Mouse (Mus musculus) layer of hippocampus, postnatal 25 days (tissue): ENCODE results near the gene Arf5. TPM values are rescaled to one million over a fixed set of nuclear protein-coding genes. Genes with fewer than 3 reads are reported as not detected.

Source experiments
- DNase-seq, 2 experiments: peaks; one replicate each; pipeline ENCODE4 v3.0.0; 2022; ENCODE audit warnings: mixed read lengths in 2 of 2, low spot score in 1 of 2; ENCODE audit errors: extremely low spot score in 1 of 2
- total RNA-seq, 2 experiments: library from RNA; stranded (reverse); gene quantifications; 2 replicates each; pipeline ENCODE4 v1.2.3; 2021

Arf5 gene
- total RNA-seq: 100 to 1,000 TPM; 327 to 334 TPM

GRCm38 (mm10) chr6:28423313-28423712 is at the start of gene Arf5:
TSS of gene Arf5 (plus strand) at chr6:28423560.
- peak; percentile 92 to 94 for DNase-seq

- no peak for DNase-seq
Measured at GRCm38 (mm10) chr6:28381983-28382382, 41.4 kb upstream of the Arf5 start.

GRCm38 (mm10) chr6:28385169-28385568 is 38.2 kb upstream of the Arf5 start:
- DNase-seq: no peak

- DNase-seq: no peak
Measured at GRCm38 (mm10) chr6:28389038-28389437, 34.3 kb upstream of the Arf5 start.

- DNase-seq: no peak
Measured at GRCm38 (mm10) chr6:28396051-28396852, 27.1 kb upstream of the Arf5 start.

- DNase-seq: no peak
Measured at GRCm38 (mm10) chr6:28396853-28397457, 26.4 kb upstream of the Arf5 start.

- DNase-seq: no peak
Measured at GRCm38 (mm10) chr6:28397681-28398203, 25.6 kb upstream of the Arf5 start, which contains the start of gene Zfp800. TSS of gene Zfp800 (minus strand) at chr6:28398005.

GRCm38 (mm10) chr6:28398726-28399125 is 24.6 kb upstream of the Arf5 start:
- DNase-seq: no peak

GRCm38 (mm10) chr6:28399791-28400190 is 23.6 kb upstream of the Arf5 start:
- no peak for DNase-seq

GRCm38 (mm10) chr6:28410053-28410452 is 13.3 kb upstream of the Arf5 start:
- no peak for DNase-seq

GRCm38 (mm10) chr6:28411236-28411635 is 12.1 kb upstream of the Arf5 start:
- DNase-seq: no peak

- DNase-seq: no peak
Measured at GRCm38 (mm10) chr6:28416981-28417380, 6.4 kb upstream of the Arf5 start.

GRCm38 (mm10) chr6:28418449-28418848 is 4.9 kb upstream of the Arf5 start:
- peak; percentile 36 to 59 for DNase-seq

- DNase-seq: no peak
Measured at GRCm38 (mm10) chr6:28419673-28420072, 3.7 kb upstream of the Arf5 start.

GRCm38 (mm10) chr6:28420361-28420760 is 3.0 kb upstream of the Arf5 start:
- no peak for DNase-seq

- no peak for DNase-seq
Measured at GRCm38 (mm10) chr6:28420865-28421264, 2.5 kb upstream of the Arf5 start.

GRCm38 (mm10) chr6:28421469-28422000 is 1.8 kb upstream of the Arf5 start:
- peak; percentile 86 for DNase-seq

- DNase-seq: no peak
Measured at GRCm38 (mm10) chr6:28422651-28423290, 589 bp upstream of the Arf5 start.

GRCm38 (mm10) chr6:28423767-28424695 is 671 bp downstream of the Arf5 start:
- peak; percentile 35 to 48 for DNase-seq

- no peak for DNase-seq
Measured at GRCm38 (mm10) chr6:28425019-28425418, 1.7 kb downstream of the Arf5 start.
